Mouse (Mus musculus): ENCODE results near the gene Rnf215. TPM values are rescaled to one million over a fixed set of nuclear protein-coding genes. Genes with fewer than 3 reads are reported as not detected.
"Not testable (repeated sequence)": the region's sequence is repeated elsewhere in the genome, so short reads cannot be mapped to it uniquely, and the experiment has no call there.

Gene Rnf215
- polyA plus RNA-seq, 1 experiment from 2014 or later, result 11.6 TPM

GRCm38 (mm10) chr11:4105444-4105843, 29.6 kb upstream of the Rnf215 start:
- Histone ChIP-seq H3K4me1 (replicated peaks; ENCODE audit: control insufficient read depth, insufficient read depth, low read length) (no peaks in the 10 kb centered on the region), H3K9me3 (ENCODE audit: control insufficient read depth, low read length) (no peaks in the 10 kb centered on the region), H3K27ac (ENCODE audit: low read depth, low read length) (no peak overlapping the region), H3K9ac (ENCODE audit: low read depth, low read length) (no peak overlapping the region), H3K4me2 (no peak overlapping the region), H3K27me3 (replicated peaks; ENCODE audit: control insufficient read depth, insufficient read depth, low read length) (no peaks in the 10 kb centered on the region), H3K4me3 (ENCODE audit: low read depth, low read length) (no peak overlapping the region), H3K36me3 (ENCODE audit: control insufficient read depth, insufficient read depth, low read length) (no peaks in the 10 kb centered on the region)
- ATAC-seq (replicated peaks; ENCODE audit: low FRiP score) (no peak), DNase-seq (ENCODE audit: low spot score) (no peak)
- WGBS, result 66% methylated on average over 6 of the region's 6 CpGs

- not testable (repeated sequence) for H3K27me3 ChIP-seq (replicated peaks; ENCODE audit: control insufficient read depth, insufficient read depth, low read length); H3K4me1 ChIP-seq (replicated peaks; ENCODE audit: control insufficient read depth, insufficient read depth, low read length); H3K9me3 ChIP-seq (ENCODE audit: control insufficient read depth, low read length); ATAC-seq (replicated peaks; ENCODE audit: low FRiP score); H3K36me3 ChIP-seq (ENCODE audit: control insufficient read depth, insufficient read depth, low read length); H3K9ac ChIP-seq (ENCODE audit: low read depth, low read length); H3K4me2 ChIP-seq; DNase-seq (ENCODE audit: low spot score); H3K27ac ChIP-seq (ENCODE audit: low read depth, low read length); H3K4me3 ChIP-seq (ENCODE audit: low read depth, low read length)
- 90% methylated on average over 6 of the region's 6 CpGs for WGBS
Observed at GRCm38 (mm10) chr11:4107901-4108300, 27.1 kb upstream of the Rnf215 start.

DNA sequence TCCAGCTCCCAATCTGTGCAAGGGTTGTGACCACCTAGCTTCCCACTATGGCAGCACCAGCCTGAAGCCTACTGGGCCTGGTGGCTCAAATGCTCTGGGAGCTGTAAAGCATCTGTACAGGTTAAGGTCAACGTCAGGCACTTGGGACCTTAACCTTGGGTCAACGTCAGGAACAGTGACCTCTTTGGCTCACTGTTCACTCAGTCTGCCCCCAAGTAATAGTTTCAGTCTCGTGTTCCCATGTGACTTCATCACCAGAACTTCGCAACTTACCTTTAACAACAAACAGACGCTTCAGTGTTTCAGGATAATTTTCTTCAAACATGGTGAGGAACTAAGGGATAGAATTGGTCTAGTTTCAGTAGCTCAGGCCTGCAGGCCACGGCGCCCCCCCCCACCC, 26.3 kb upstream of the Rnf215 start:
- H3K27ac ChIP-seq (ENCODE audit: low read depth, low read length), result no peak overlapping the region
- no peaks in the 10 kb centered on the region for H3K27me3 ChIP-seq (replicated peaks; ENCODE audit: control insufficient read depth, insufficient read depth, low read length)
- H3K36me3 ChIP-seq (ENCODE audit: control insufficient read depth, insufficient read depth, low read length), result no peaks in the 10 kb centered on the region
- no peak overlapping the region for H3K9ac ChIP-seq (ENCODE audit: low read depth, low read length)
- 75% methylated on average over 7 of the region's 7 CpGs for WGBS
- no peak overlapping the region for H3K4me2 ChIP-seq
- H3K9me3 ChIP-seq (ENCODE audit: control insufficient read depth, low read length), result no peaks in the 10 kb centered on the region
- no peak overlapping the region for H3K4me3 ChIP-seq (ENCODE audit: low read depth, low read length)
- no peaks in the 10 kb centered on the region for H3K4me1 ChIP-seq (replicated peaks; ENCODE audit: control insufficient read depth, insufficient read depth, low read length)
- no peak for ATAC-seq (replicated peaks; ENCODE audit: low FRiP score)
- DNase-seq (ENCODE audit: low spot score), result no peak

- Histone ChIP-seq H3K9me3 (ENCODE audit: control insufficient read depth, low read length) (no peaks in the 10 kb centered on the region), H3K9ac (ENCODE audit: low read depth, low read length) (no peak overlapping the region), H3K4me1 (replicated peaks; ENCODE audit: control insufficient read depth, insufficient read depth, low read length) (peaks cover 9% of the 10 kb centered on the region), H3K27ac (ENCODE audit: low read depth, low read length) (no peak overlapping the region), H3K36me3 (ENCODE audit: control insufficient read depth, insufficient read depth, low read length) (no peaks in the 10 kb centered on the region), H3K4me2 (no peak overlapping the region), H3K4me3 (ENCODE audit: low read depth, low read length) (no peak overlapping the region), H3K27me3 (replicated peaks; ENCODE audit: control insufficient read depth, insufficient read depth, low read length) (peaks cover 5% of the 10 kb centered on the region)
- WGBS, result 81% methylated on average over 4 of the region's 4 CpGs
- DNase-seq (ENCODE audit: low spot score) (no peak), ATAC-seq (replicated peaks; ENCODE audit: low FRiP score) (no peak)
Observed at GRCm38 (mm10) chr11:4112033-4112432, 23.0 kb upstream of the Rnf215 start.

GRCm38 (mm10) chr11:4112861-4113260, 22.1 kb upstream of the Rnf215 start:
- Histone ChIP-seq H3K27ac (ENCODE audit: low read depth, low read length) (no peak overlapping the region), H3K36me3 (ENCODE audit: control insufficient read depth, insufficient read depth, low read length) (no peaks in the 10 kb centered on the region), H3K27me3 (replicated peaks; ENCODE audit: control insufficient read depth, insufficient read depth, low read length) (peaks cover 13% of the 10 kb centered on the region), H3K9ac (ENCODE audit: low read depth, low read length) (no peak overlapping the region), H3K4me2 (no peak overlapping the region), H3K4me3 (ENCODE audit: low read depth, low read length) (no peak overlapping the region), H3K9me3 (ENCODE audit: control insufficient read depth, low read length) (no peaks in the 10 kb centered on the region), H3K4me1 (replicated peaks; ENCODE audit: control insufficient read depth, insufficient read depth, low read length) (peaks cover 17% of the 10 kb centered on the region)
- WGBS, result 80% methylated on average over 6 of the region's 6 CpGs
- ATAC-seq (replicated peaks; ENCODE audit: low FRiP score), result no peak
- no peak for DNase-seq (ENCODE audit: low spot score)

DNA sequence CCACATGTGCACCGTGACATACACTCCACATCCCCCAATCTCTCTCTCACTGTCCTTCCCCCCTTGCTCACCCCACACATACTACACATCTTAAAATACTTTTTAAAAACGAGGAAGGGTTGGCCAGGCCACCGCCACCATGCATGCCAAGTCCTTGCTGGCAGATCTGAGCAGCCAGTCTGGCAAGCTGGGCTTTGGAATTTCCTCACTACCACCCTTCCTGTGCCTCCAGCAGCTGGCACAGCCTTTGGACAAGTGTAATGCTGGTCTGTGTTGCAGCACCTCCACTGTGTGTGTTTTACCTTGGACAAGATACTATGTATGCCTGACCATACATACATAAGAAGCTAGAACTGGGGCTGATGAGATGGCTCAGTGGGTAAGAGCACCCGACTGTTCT, 21.5 kb upstream of the Rnf215 start:
- H3K4me3 ChIP-seq (ENCODE audit: low read depth, low read length), result no peak overlapping the region

GRCm38 (mm10) chr11:4113970-4114369, 21.0 kb upstream of the Rnf215 start:
- WGBS, result 50% methylated on average over 6 of the region's 6 CpGs
- no peaks in the 10 kb centered on the region for H3K36me3 ChIP-seq (ENCODE audit: control insufficient read depth, insufficient read depth, low read length)

More for the DNA sequence above, 21.5 kb upstream of the Rnf215 start:
- H3K9me3 ChIP-seq (ENCODE audit: control insufficient read depth, low read length), result no peaks in the 10 kb centered on the region
- no peak overlapping the region for H3K9ac ChIP-seq (ENCODE audit: low read depth, low read length)
- DNase-seq (ENCODE audit: low spot score) (no peak), ATAC-seq (replicated peaks; ENCODE audit: low FRiP score) (no peak)
- H3K27me3 ChIP-seq (replicated peaks; ENCODE audit: control insufficient read depth, insufficient read depth, low read length), result peaks cover 19% of the 10 kb centered on the region
- WGBS, result 81% methylated on average over 4 of the region's 4 CpGs
- H3K27ac ChIP-seq (ENCODE audit: low read depth, low read length), result no peak overlapping the region
- no peak overlapping the region for H3K4me2 ChIP-seq
- H3K4me1 ChIP-seq (replicated peaks; ENCODE audit: control insufficient read depth, insufficient read depth, low read length), result peaks cover 21% of the 10 kb centered on the region
- H3K36me3 ChIP-seq (ENCODE audit: control insufficient read depth, insufficient read depth, low read length), result no peaks in the 10 kb centered on the region

GRCm38 (mm10) chr11:4114541-4114940, 20.5 kb upstream of the Rnf215 start:
- not testable (repeated sequence) for H3K27ac ChIP-seq (ENCODE audit: low read depth, low read length); H3K4me2 ChIP-seq; H3K36me3 ChIP-seq (ENCODE audit: control insufficient read depth, insufficient read depth, low read length); H3K9ac ChIP-seq (ENCODE audit: low read depth, low read length); H3K4me3 ChIP-seq (ENCODE audit: low read depth, low read length); DNase-seq (ENCODE audit: low spot score); H3K9me3 ChIP-seq (ENCODE audit: control insufficient read depth, low read length); ATAC-seq (replicated peaks; ENCODE audit: low FRiP score)
- WGBS, result 77% methylated on average over 6 of the region's 6 CpGs
- peaks cover 29% of the 10 kb centered on the region for H3K27me3 ChIP-seq (replicated peaks; ENCODE audit: control insufficient read depth, insufficient read depth, low read length)
- peaks cover 26% of the 10 kb centered on the region for H3K4me1 ChIP-seq (replicated peaks; ENCODE audit: control insufficient read depth, insufficient read depth, low read length)

More at GRCm38 (mm10) chr11:4113970-4114369, 21.0 kb upstream of the Rnf215 start:
- peaks cover 25% of the 10 kb centered on the region for H3K4me1 ChIP-seq (replicated peaks; ENCODE audit: control insufficient read depth, insufficient read depth, low read length)
- no peak overlapping the region for H3K27ac ChIP-seq (ENCODE audit: low read depth, low read length)
- no peak overlapping the region for H3K9ac ChIP-seq (ENCODE audit: low read depth, low read length)
- H3K9me3 ChIP-seq (ENCODE audit: control insufficient read depth, low read length), result no peaks in the 10 kb centered on the region
- no peak overlapping the region for H3K4me2 ChIP-seq
- DNase-seq (ENCODE audit: low spot score) (no peak), ATAC-seq (replicated peaks; ENCODE audit: low FRiP score) (no peak)
- peaks cover 24% of the 10 kb centered on the region for H3K27me3 ChIP-seq (replicated peaks; ENCODE audit: control insufficient read depth, insufficient read depth, low read length)
- no peak overlapping the region for H3K4me3 ChIP-seq (ENCODE audit: low read depth, low read length)

DNA sequence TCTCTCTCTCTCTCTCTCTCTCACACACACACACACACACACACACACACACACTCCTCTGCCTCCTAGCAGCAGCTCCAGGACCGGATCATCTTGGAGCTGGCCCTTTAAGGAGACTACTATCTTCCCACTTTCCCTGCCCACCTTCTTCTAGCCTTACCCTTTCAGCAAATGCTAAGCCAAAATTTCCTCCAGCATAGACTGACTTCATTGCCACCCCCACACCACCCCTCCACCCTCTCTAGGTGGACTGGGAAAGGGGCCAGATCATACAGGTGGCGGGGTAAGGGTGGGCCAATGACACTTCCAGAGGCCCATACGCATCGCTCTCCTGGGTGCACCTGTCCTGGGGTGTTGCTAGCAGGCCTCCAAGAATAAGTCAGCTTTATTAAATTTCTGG, 19.6 kb upstream of the Rnf215 start:
- ATAC-seq (replicated peaks; ENCODE audit: low FRiP score), result no peak
- DNase-seq (ENCODE audit: low spot score), result no peak
- Histone ChIP-seq H3K36me3 (ENCODE audit: control insufficient read depth, insufficient read depth, low read length) (no peaks in the 10 kb centered on the region), H3K27ac (ENCODE audit: low read depth, low read length) (no peak overlapping the region), H3K9me3 (ENCODE audit: control insufficient read depth, low read length) (no peaks in the 10 kb centered on the region), H3K9ac (ENCODE audit: low read depth, low read length) (no peak overlapping the region), H3K4me1 (replicated peaks; ENCODE audit: control insufficient read depth, insufficient read depth, low read length) (peaks cover 26% of the 10 kb centered on the region), H3K4me3 (ENCODE audit: low read depth, low read length) (no peak overlapping the region), H3K27me3 (replicated peaks; ENCODE audit: control insufficient read depth, insufficient read depth, low read length) (peaks cover 33% of the 10 kb centered on the region), H3K4me2 (no peak overlapping the region)
- WGBS, result 93% methylated on average over 4 of the region's 4 CpGs
